13 mouse cellular contexts compared by ENCODE assay signal in the genomic region with DNA sequence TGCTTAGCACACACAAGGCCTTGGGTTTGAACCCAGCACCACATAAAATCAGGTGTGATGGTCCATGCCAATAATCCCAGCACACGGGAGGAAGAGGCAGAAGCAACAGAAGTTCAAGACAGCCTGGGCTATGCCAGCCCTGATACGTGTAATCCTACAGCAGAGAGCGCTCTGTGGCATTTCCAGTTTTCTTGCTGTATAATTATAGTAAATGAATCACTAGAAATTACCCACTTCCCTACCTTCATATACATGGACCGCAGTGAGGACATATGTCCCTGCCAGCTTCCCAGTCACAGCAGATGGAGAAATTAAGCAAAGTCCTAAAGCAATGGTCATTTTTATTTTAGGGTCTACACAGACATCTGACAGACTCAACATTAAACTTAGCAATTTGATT. TPM values are rescaled to one million over a fixed set of nuclear protein-coding genes. Genes with fewer than 3 reads are reported as not detected.
"Had no signal": no experiment of that assay in that cellular context is flagged by ENCODE, and none has a peak within 500 bp of the region (broad histone marks: within the 10 kb centered on the region; RNA-seq: fewer than 3 reads in every experiment).

No protein-coding gene starts in this region.

- DNase-seq: gastrocnemius, adult 2 months; gastrocnemius, postnatal 10 days; gastrocnemius, postnatal 25 days; heart, adult 2 months; heart, postnatal 14 days; heart, postnatal 36 days; kidney, adult 2 months; kidney, adult 9 months; kidney, postnatal 14 days; kidney, postnatal 36 days; layer of hippocampus, adult 9-11 months; layer of hippocampus, postnatal 36 days; left cerebral cortex, postnatal 4 days had no signal

RNA-seq across cellular contexts. Expression of a gene that starts 45.9 kb away (rescaled TPM):
- total RNA-seq: gastrocnemius, adult 2 months had no signal
